Comparison of ENCODE assay signal across 8 mouse cellular contexts in genomic region chr3:144568861-144569361, GRCm38 (mm10). TPM values are rescaled to one million over a fixed set of nuclear protein-coding genes. Genes with fewer than 3 reads are reported as not detected.
DNase-seq lines count a peak whose midpoint lies in the region; ATAC-seq and TF ChIP-seq lines count a peak whose summit lies in the region.

No protein-coding gene starts in this region.

- H3K27me3 ChIP-seq in C2C12 (ENCODE audit: control insufficient read depth, insufficient read depth, insufficient read length): no peaks in the 10 kb centered on the region
- no peaks in the 10 kb centered on the region for H3K27me3 ChIP-seq in forebrain, embryonic 10.5 days (ENCODE audit: poor library complexity, severe bottlenecking)
- no peaks in the 10 kb centered on the region for H3K27me3 ChIP-seq in kidney, adult 2 months (replicated peaks; ENCODE audit: control insufficient read depth, insufficient read depth, low read length)

- DNase-seq in CD4-positive, CD25-positive, alpha-beta regulatory T cell, adult 2 months (ENCODE audit: low read depth, low spot score): peak; percentile 31
- DNase-seq in forebrain, embryonic 10.5 days (ENCODE audit: extremely low spot score, low spot score): peak; percentile 24
- peak; percentile 25 for DNase-seq in kidney, adult 2 months
- DNase-seq in lung, postnatal 36 days: peak; percentile 62
- peak; percentile 9 for DNase-seq in testis, postnatal 14 days (ENCODE audit: low spot score)
- DNase-seq in urinary bladder, postnatal 36 days (ENCODE audit: low spot score in 2 of 2): no peak

- peaks cover 95% of the 10 kb centered on the region for H3K79me2 ChIP-seq in C2C12 (ENCODE audit: control insufficient read depth, insufficient read depth)

- H3K27ac ChIP-seq in forebrain, embryonic 10.5 days: peak overlapping the region; percentile 98
- no peak overlapping the region for H3K27ac ChIP-seq in kidney, adult 2 months (ENCODE audit: insufficient read depth, low read depth, low read length)

- H3K79me3 ChIP-seq in C2C12 (ENCODE audit: low read depth): peaks cover 85% of the 10 kb centered on the region

- peak overlapping the region; percentile 81 for H3K4me3 ChIP-seq in C2C12 (ENCODE audit: insufficient read depth, poor library complexity, severe bottlenecking)
- H3K4me3 ChIP-seq in forebrain, embryonic 10.5 days: peak overlapping the region; percentile 89
- peak overlapping the region; percentile 90 for H3K4me3 ChIP-seq in kidney, adult 2 months (ENCODE audit: insufficient read depth, low read depth, low read length)

- WGBS in forebrain, embryonic 10.5 days: under 1% methylated on average over 21 of the region's 21 CpGs
- WGBS in kidney, adult 2 months: under 1% methylated on average over 21 of the region's 21 CpGs

- H3K4me1 ChIP-seq in forebrain, embryonic 10.5 days: peaks cover 40% of the 10 kb centered on the region
- peaks cover 4% of the 10 kb centered on the region for H3K4me1 ChIP-seq in kidney, adult 2 months (ENCODE audit: control insufficient read depth, insufficient read depth, low read length)

- no peak for TF ChIP-seq POLR2A in kidney, adult 2 months (IDR thresholded peaks at IDR 0.05; ENCODE audit: low read depth, low read length)

- H3K36me3 ChIP-seq in C2C12 (ENCODE audit: control insufficient read depth, insufficient read depth): peaks cover 21% of the 10 kb centered on the region
- peaks cover 13% of the 10 kb centered on the region for H3K36me3 ChIP-seq in forebrain, embryonic 10.5 days (replicated peaks)
- no peaks in the 10 kb centered on the region; the same call in 1 of the 2 replicates for H3K36me3 ChIP-seq in kidney, adult 2 months (ENCODE audit: control insufficient read depth, insufficient read depth, low read length)

- ATAC-seq in CD4-positive, CD25-positive, alpha-beta regulatory T cell, adult 4 months: no peak

- peak overlapping the region; percentile 96 for H3ac ChIP-seq in C2C12 (ENCODE audit: control insufficient read depth, insufficient read length, low read depth)

- H3K9me3 ChIP-seq in forebrain, embryonic 10.5 days: no peaks in the 10 kb centered on the region

- TF ChIP-seq CTCF in C2C12 (IDR thresholded peaks at IDR 0.05; ENCODE audit: control insufficient read depth, insufficient read depth, insufficient read length): no peak
- TF ChIP-seq CTCF in kidney, adult 2 months (conservative IDR thresholded peaks at IDR 0.05; ENCODE audit: insufficient read depth, insufficient read length, low read depth, low read length): no peak

TF ChIP-seq in C2C12, 6 proteins besides CTCF, POLR2A, EP300 and RAD21:
- TF ChIP-seq CEBPB (IDR thresholded peaks at IDR 0.05; ENCODE audit: low read depth) (peak; percentile 50), MAX (IDR thresholded peaks at IDR 0.05) (no peak), USF1 (IDR thresholded peaks at IDR 0.05; ENCODE audit: low read depth) (no peak)

RNA-seq across cellular contexts. Expression of gene Hs2st1, which starts 1.1 kb away (rescaled TPM):
- 1 to 10 TPM; 2.0 to 3.5 TPM for polyA plus RNA-seq in CD4-positive, CD25-positive, alpha-beta regulatory T cell, adult 4 months (2017; shearing (Covaris generic))
- 20.3 TPM for polyA plus RNA-seq in C2C12 (2012; fragmentation: generic; extraction: Trizol)
- polyA plus RNA-seq in forebrain, embryonic 10.5 days (2016; fragmentation: Nextera tagmentation; extraction: Ambion mirVana): 12.4 and 13.7 TPM in 2 replicates
- polyA plus RNA-seq in kidney, adult 2 months (2012; rRNA removed): 4.9 and 5.2 TPM in 2 replicates

RNA-seq across cellular contexts. Expression of gene Selenof, which starts 1.2 kb away (rescaled TPM):
- polyA plus RNA-seq in CD4-positive, CD25-positive, alpha-beta regulatory T cell, adult 4 months (2017; shearing (Covaris generic)): 100 to 1,000 TPM; 288 to 301 TPM
- polyA plus RNA-seq in C2C12 (2012; fragmentation: generic; extraction: Trizol): 296 TPM
- 480 and 492 TPM in 2 replicates for polyA plus RNA-seq in forebrain, embryonic 10.5 days (2016; fragmentation: Nextera tagmentation; extraction: Ambion mirVana)
- polyA plus RNA-seq in kidney, adult 2 months (2012; rRNA removed): 215 and 275 TPM in 2 replicates

Comparison
In these comparisons a context has a peak if more than half of its experiments do, and no peak if none do; other contexts are left out.
1. DNase-seq: peak in CD4-positive, CD25-positive, alpha-beta regulatory T cell, adult 2 months (single experiment), forebrain, embryonic 10.5 days (single experiment), kidney, adult 2 months (single experiment), lung, postnatal 36 days (single experiment) and testis, postnatal 14 days (single experiment); none in urinary bladder, postnatal 36 days (0 of 2).
2. Peak in every context shown above with its lines, with median percentiles within 50 percentile points of each other: H3K4me3 ChIP-seq.